Mouse (Mus musculus) cerebellum, postnatal 36 days (tissue): ENCODE measurements around the gene 9530053A07Rik.
A peak's percentile ranks its signal among the peaks of the same experiment; 100 is the strongest.
"Not testable (repeated sequence)": the region's sequence is repeated elsewhere in the genome, so short reads cannot be mapped to it uniquely, and the experiment has no call there.

Experiments
- DNase-seq, 2 experiments: peaks; one replicate each; pipeline ENCODE4 v3.0.0; 2021 to 2022; ENCODE audit warnings: mixed read lengths in 2 of 2

Gene 9530053A07Rik

DNA sequence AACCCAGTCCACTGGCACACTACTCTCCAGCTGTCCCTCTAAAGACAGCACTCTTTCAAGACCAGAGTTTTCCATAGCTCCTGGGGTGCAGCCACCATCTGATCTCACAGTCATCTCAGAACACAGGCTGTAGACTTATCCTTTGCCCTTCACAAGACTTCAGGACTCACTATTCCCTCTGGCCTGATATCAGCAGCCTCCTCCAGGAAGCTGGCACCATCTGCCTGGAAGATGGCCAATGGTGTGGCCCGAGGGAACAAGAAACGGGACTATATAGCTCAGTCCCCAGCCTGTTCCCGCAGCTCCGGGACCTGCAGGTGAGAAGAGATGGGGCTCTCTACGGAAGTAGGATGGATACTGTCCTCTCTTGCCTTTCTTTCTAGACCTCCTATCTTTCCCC, at the start of gene 9530053A07Rik:
9530053A07Rik (plus strand) TSS at position 301 of the 400 bp plus-strand sequence.
- DNase-seq, result no peak

DNA sequence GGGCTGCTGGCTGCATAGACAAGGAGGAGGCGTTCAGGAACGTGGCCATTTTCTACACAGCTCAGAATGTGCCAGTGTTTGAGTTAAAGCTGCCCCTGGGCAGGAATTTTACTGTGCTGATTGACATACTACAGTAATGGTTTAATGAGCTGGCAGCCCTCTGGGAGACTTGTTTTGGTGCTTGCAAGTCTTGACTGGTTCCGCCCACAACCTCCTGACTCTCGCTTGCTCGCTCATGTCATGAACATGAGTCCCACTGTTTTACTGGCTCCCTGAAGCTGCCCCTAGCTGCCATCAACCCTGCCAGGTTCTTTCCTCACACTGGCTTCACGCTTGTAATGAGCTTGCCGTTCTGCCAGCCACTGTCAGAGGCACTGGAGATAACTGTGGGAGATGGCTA, 45.1 kb upstream of the 9530053A07Rik start:
- DNase-seq, result no peak

DNA sequence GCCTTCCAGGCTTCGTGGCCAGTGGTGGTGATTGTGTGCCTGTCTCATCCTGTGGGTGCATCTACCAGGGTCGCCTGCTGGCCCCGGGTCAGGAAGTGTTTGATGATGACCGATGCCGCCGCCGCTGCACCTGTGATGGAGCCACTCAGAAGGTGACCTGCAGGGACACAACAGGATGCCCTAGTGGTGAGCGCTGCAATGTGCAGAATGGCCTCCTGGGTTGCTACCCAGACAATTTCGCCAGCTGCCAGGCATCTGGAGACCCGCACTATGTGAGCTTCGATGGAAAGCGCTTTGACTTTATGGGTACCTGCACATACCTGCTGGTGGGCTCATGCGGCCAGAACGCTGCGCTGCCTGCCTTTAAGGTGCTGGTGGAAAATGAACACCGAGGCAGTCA, 43.0 kb upstream of the 9530053A07Rik start:
- DNase-seq, result no peak

DNA sequence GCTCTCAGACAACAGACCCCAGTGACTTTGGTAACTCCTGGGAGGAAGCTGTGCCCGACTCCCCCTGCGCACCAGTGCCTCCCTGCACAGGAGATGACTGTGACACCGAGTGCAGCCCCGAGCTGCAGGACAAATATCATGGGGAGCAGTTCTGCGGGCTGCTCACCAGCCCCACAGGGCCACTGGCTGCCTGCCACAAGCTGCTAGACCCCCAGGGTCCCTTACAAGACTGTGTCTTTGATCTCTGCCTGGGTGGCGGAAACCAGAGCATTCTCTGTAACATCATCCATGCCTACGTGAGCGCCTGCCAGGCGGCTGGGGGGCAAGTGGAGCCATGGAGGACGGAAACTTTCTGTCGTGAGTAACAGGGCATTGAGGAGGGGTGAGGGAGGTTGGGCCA, 35.7 kb upstream of the 9530053A07Rik start:
- no peak for DNase-seq

DNA sequence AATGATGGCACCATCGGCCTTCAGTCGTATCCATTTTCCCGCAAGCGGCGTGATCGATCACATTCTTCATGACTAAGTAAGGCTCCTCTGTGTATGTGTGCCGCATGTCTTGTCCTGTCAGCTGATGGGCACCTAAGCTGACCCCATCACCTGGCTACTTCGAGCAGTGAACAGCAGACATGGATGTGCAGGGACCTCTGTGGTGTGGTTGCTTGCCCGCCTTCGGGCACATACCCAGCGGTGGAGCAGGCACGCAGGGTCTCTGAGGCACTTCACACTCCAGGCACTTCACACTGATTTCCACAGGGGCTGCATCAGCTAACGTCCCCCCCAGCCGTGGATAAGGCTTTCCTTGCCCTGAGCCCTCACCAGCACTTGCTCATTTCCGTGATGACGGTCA, 30.2 kb upstream of the 9530053A07Rik start:
- no peak for DNase-seq

DNA sequence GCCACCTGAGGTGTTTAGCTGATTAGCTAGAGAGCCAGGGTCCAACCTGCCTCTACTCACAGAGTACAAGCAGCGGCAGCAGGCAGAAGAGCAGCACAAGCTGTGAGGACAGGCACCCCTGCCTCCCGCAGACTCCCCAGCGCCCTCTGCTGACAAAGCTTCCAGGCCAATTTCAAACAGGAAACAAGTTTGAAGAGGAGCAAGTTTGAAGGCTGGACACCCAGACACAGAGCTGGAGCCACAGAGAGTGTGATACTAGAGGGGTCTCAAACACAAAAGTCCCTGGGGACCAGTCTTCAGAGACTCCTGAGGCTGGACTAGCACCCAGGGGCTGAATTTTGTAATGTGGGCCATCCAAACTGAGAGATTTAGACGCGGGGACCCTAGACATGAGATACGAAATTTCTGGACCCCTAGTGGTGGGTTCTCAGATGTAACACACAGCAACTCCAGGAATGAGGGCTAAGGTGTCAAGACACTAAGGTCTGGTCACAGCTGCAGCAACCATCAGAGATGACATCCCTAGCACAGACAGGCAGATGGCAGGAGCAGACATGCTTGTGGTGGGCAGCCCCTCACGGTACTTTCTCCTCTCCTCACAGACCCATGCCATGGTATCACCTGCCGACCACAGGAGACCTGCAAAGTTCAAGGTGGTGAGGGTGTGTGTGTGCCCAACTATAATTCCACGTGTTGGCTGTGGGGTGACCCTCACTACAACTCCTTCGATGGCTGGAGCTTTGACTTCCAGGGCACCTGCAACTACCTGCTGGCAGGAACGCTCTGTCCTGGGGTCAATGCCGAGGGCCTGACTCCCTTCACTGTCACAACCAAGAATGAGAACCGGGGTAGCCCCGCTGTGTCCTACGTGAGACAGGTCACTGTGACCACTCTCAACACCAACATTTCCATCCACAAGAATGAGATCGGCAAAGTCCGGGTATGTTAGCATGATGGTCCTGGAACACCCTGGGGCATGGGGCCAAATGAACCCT, 28.4 kb upstream of the 9530053A07Rik start:
- DNase-seq, result no peak

DNA sequence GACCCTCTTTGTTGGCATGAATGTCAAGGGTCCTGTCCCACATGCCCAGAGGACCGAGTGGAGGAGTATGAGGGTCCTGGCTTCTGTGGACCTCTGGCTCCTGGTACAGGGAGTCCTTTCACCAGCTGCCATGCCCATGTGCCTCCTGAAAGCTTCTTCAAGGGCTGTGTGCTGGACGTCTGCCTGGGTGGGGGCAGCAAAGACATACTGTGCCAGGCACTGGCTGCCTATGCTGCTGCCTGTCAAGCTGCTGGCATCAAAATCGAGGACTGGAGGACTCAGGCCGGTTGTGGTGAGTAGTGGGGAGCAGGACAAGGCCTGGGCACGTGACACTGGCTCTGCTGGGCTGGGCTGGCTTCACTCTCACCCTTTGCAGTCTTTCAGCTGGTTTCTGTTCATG, 26.3 kb upstream of the 9530053A07Rik start:
- DNase-seq, result not testable (repeated sequence)

DNA sequence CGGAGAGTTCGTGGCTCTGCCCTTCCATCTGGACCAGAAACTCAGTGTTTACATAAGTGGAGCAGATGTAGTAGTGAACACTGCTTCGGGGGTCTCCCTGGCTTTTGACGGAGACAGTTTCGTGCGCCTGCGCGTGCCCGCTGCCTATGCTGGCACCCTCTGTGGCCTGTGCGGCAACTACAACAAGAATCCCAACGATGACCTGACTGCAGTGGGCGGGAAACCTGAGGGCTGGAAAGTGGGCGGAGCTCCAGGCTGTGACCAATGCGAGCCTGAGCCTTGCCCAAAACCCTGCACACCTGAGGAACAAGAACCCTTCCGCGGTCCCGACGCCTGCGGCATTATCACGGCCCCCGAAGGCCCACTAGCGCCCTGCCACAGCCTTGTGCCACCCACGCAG, 24.6 kb upstream of the 9530053A07Rik start:
- peak; percentile 8 to 25 for DNase-seq

DNA sequence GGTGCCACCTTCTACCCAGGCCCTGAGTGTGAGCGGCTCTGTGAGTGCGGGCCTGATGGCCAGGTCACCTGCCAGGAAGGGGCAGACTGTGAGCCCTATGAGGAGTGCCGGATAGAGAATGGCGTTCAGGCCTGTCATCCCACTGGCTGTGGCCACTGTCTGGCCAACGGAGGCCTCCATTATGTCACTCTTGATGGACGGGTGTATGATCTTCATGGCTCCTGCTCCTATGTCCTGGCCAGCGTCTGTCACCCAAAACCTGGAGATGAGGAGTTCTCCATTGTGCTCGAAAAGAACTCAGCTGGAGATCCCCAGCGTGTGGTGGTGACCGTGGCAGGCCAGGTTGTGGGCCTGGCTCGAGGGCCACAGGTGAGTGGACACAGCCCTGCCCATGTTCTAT, 23.0 kb upstream of the 9530053A07Rik start:
- no peak for DNase-seq

DNA sequence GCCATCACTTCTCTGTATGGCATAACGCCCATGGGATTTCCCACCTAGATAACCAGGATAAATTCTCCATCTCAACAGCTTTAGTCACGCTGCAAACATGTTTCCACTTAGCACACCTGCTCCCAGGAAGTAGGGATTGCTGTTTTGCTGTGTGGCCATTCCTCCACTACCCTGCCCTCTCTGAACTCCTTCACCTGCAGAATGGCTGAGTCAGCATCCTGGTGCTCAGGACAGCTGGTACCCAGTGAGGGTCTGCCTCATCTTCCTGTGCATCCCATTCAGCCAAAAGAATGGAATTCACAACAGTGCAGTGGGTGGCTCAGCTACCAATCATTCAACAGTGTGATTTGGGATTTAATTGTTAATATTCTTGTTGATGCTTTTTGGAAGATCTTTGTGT, 14.6 kb upstream of the 9530053A07Rik start:
- no peak for DNase-seq

DNA sequence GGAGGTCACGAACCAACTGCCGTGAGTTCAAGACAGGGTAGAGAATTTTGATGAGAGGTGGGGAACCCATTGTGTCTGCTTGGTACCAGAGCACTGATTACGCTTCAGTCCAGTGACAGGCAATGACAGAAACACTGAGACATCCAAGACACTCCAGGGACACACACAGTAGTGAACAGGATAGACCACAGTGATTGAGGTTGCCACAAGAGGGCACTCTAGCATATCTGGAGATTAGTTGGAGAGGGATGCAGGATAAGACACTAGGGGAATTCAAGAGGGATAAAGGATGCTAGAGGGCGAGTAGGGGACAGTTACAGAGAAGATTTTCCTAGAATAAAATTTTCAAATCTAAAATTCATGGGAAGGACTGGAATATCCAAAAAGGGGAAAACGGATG, 8.3 kb downstream of the 9530053A07Rik start:
- DNase-seq, result peak; percentile 18 to 45

DNA sequence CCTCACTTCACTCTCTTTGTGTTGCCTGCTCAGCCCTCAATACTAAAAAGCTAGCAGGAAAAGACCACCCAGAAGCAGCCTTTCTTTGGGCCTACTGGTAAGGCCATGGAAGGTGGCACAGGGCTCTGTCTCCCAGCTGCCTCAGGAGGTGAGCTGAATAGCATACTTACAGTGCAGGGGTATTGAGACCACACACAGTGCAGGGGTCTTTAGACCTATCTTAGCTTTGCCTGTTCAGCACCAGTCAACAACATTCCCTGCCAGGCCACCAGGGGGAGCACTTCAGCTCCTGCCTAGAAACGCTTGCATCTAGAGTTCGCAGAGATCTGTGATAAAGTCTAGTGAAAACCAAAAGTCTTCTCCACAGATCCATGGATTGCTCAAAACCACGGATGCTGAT, 19.0 kb downstream of the 9530053A07Rik start:
- peak; percentile 68 to 70 for DNase-seq

DNA sequence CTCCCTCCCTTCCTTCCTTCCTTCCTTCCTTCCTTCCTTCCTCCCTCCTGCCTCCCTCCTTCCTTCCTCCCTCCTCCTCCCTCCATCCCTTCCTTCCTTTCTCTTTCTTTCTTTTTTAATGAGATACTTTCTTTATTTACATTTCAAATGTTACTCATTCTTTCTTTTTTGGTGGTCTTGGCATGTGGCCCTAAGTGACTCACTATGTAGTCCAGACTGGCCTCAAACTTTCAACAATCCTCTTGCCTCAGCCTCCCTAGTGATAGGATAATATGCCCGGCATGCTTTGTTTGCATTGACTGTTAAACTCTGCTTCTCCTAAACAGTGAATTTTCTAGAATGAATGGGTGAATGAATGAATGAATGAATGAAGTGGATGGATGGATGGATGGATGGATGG, 20.6 kb downstream of the 9530053A07Rik start:
- DNase-seq, result no peak

DNA sequence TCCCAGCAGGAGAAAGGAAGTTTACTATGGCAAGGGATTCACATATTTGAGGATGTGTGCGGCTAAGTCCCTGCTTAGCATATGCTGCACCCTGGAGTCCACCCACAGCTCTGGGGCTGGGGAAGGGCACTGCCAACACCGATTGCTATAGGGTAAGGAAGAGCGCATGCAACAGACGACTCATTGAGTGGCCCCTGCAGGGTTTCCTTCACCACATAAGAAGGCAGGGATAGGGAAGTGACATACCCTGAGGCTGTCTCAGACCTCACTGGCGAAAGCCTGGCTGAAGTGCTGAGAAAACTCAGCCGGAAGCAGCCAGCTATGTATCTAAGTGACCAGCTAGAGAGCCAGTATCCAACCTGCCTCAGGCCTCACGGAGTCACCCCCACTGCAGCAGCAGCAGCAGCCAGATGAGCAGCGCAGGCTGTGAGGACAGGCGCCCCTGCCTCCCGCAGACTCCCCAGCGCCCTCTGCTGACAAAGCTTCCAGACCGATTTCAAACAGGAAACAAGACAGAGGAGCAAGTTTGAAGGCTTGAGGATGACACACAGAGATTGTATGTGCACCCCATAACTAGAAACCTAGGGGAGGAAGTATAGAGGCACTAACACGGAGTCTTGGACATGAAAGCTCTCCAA, 22.4 kb downstream of the 9530053A07Rik start:
- DNase-seq, result peak in 1 of 2 experiments; percentile 20

DNA sequence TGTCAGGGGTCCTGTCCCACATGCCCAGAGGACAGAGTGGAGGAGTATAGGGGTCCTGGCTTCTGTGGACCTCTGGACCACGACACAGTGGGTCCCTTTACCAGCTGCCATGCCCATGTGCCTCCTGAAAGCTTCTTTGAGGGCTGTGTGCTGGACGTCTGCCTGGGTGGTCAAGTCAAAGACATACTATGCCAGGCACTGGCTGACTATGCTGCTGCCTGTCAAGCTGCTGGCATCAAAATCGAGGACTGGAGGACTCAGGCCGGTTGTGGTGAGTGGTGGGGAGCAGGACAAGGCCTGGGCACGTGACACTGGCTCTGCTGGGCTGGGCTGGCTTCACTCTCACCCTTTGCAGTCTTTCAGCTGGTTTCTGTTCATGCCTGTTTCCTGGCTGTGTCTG, 24.3 kb downstream of the 9530053A07Rik start:
- not testable (repeated sequence) for DNase-seq

DNA sequence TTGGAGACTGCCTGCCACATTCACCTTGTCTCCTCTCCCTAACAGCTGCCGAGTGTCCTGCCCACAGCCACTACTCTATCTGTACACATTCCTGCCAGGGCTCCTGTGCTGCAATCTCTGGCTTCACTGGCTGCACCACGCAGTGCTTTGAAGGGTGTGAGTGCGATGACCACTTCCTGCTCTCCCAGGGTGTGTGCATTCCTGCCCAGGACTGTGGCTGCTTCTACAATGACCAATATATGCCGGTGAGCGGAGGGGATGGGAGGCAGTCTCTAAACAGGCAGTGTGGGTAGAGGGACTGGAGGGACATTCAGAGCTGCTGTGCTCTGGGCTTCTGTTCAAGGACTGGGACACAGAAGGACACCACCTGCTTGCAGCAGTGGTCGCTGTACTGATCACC, 30.0 kb downstream of the 9530053A07Rik start:
- DNase-seq, result no peak

DNA sequence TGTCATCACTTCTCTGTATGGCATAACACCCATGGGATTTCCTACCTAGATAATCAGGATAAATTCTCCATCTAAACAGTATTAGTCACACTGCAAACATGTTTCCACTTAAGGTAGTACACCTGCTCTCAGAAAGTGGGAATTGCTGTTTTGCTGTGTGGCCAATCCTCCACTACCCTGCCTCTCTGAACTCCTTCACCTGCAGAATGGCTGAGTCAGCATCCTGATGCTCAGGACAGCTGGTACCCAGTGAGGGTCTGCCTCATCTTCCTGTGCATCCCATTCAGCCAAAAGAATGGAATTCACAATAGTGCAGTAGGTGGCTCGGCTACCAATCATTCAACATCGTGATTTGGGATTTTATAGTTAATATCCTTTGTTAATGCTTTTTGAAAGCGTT, 30.6 kb downstream of the 9530053A07Rik start:
- no peak for DNase-seq

DNA sequence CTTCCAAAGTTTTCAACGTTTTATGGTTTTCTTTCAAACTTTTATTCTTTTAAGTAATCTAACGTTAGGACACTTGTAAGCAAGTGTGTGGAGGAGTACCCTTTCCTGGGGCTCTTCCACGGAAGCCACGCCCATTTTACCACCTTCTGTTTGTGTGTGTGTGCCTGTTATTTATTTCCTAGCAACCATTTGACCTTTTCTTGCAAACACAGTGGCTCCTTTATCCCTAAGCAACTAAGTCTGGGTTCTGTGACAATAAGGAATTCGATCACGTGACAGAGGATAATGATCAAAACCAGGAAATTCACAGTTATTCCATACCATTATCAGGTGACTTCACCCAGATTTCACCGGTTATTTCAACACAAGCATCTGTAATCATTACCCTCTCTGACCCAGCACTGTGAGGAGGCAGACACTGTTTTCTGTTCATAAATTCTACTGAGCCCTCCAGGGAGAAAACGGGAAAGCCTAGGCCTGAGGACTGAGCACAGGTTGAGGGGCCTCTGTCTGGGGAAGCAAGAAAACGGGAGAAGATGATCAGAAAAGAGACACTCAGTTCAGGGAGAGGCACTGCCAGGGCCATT, 32.0 kb downstream of the 9530053A07Rik start:
- DNase-seq, result no peak

DNA sequence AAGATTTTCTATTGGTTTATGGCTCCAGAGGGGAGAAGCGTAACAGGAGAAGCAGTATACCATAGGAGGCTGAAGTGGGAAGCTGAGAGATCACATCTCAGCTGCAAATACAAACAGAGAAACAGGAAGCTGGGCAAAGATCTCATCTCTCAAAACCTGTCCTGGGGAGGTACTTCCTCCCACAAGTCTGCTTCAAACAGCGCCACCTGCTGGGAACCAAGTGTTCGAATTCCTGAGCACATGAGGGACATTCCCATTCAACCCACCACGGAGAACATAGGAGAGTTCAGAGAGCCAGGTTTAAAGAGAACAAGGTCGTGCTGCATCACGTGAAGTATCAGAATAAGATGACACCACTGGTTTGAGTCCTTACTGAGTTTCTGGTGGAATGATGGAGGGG, 36.1 kb downstream of the 9530053A07Rik start:
- DNase-seq, result no peak

DNA sequence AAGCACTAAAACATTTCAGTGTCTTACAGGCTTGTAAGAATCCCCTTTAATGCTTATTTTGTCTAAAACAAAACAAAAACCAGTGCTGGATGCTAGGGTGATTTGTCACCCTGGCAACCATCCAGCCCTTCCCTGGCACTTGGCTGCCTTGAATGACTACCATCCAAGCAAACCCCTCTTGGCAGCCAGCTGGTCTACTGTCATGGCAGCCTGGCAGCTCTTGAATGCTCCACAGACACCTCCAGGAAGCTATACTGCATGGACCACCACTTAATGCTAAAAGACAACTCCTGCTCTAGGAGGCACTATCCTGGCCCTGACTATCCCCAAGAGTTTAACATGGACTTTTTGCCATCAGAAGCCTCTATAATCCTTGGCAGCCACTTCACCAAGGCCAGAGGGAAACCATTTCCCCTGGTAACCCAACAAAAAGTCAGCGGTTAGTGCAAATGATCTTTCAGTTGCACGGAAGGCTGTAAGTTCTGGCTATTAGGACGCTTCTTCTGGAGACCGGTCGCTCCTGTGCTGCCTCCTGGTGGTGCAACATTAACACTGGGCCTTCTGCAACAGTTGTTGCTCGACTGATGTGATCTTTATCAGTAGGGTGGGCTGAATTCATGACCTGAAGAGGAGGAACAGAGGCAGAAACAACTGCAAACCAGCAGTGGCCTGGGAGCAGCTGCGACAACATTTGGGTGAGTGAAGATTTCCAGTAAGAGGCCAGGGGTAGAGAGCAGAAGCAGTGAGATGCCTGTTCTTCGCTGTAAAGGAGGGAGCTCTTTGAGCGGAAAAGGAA, 39.3 kb downstream of the 9530053A07Rik start:
- peak; percentile 60 to 69 for DNase-seq

DNA sequence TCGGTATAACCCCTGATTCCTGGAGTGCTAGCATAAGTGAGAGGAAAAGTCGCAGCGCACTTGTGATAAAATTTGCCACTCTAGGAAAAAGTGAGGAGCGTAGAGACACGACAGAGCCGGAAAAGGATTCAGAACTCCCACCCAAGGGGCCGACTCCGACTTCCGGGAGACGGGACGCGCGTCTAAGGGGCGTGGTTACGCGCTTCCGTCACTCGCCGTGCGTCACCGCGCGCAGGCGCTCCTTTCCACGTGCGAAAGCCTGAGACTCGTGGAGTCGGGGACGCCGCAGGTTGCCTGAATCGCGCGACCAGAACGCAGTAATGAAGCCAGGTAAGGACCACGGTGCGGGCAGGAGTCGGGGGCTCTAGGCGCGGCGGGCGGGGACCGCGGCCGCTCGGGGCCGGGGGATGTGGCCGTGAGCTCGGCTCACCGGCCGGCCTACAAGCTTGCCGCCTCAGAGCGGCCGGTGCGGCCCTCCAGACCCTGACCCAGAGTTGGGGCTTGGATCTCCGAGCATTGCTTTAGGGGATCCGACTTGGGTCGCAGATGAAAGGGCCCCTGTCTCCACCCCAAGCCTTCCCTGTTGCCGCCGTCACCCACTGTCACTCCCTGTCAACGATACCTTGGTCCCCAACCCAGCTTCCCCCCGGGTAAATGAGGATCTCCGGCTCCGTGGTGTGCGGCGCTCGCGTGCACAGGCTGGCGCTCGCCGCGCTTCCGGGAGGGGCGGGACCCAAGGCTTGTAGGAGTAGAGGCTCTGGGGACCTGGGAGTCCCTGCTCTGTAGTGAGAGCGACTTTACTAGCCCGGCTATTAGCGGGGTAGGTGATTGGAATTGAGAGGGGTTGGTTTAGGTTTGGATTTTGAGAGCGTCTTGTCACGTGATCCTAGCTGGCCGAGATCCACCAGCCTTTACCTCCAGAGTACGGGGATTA, 40.5 kb downstream of the 9530053A07Rik start, which contains the start of gene Fbl:
Fbl (plus strand) TSS at position 222 of the 934 bp plus-strand sequence.
- peak; percentile 84 to 88 for DNase-seq
